Mouse (Mus musculus) adrenal gland, postnatal 36 days (tissue): ENCODE results near the gene Lgals2. TPM values are rescaled to one million over a fixed set of nuclear protein-coding genes. Genes with fewer than 3 reads are reported as not detected.
"Not testable (repeated sequence)": the region's sequence is repeated elsewhere in the genome, so short reads cannot be mapped to it uniquely, and the experiment has no call there.

Experiments used
- DNase-seq, 2 experiments: peaks; one replicate each; pipeline ENCODE4 v3.0.0; 2021; ENCODE audit warnings: mixed read lengths in 1 of 2
- total RNA-seq, 2 experiments: library from RNA; stranded (reverse); gene quantifications; 2 replicates each; pipeline ENCODE4 v1.2.3; 2021

Lgals2 gene
- total RNA-seq, 2 experiments from 2014 or later, result 0.53 to 0.56 TPM

- no peak for DNase-seq
These were observed 19.7 kb upstream of the Lgals2 start for GRCm38 (mm10) chr15:78874989-78875388.

- peak in 1 of 2 experiments; percentile 30 for DNase-seq
These were observed 18.6 kb upstream of the Lgals2 start for GRCm38 (mm10) chr15:78873803-78874435.

- DNase-seq, result no peak
These were observed 16.8 kb upstream of the Lgals2 start for GRCm38 (mm10) chr15:78872021-78872608.

GRCm38 (mm10) chr15:78869775-78870174, 14.4 kb upstream of the Lgals2 start:
- peak in 1 of 2 experiments; percentile 56 for DNase-seq

GRCm38 (mm10) chr15:78868826-78869233, 13.5 kb upstream of the Lgals2 start:
- DNase-seq, result no peak

- no peak for DNase-seq
These were observed 13.1 kb upstream of the Lgals2 start for GRCm38 (mm10) chr15:78868398-78868797.

GRCm38 (mm10) chr15:78863852-78864253, 8.5 kb upstream of the Lgals2 start:
- peak in 1 of 2 experiments; percentile 34 for DNase-seq

- no peak for DNase-seq
These were observed 7.8 kb upstream of the Lgals2 start for GRCm38 (mm10) chr15:78863154-78863553.

GRCm38 (mm10) chr15:78862280-78862679, 7.0 kb upstream of the Lgals2 start:
- DNase-seq, result no peak

- DNase-seq, result peak in 1 of 2 experiments; percentile 42
These were observed 4.4 kb upstream of the Lgals2 start for GRCm38 (mm10) chr15:78859714-78860113.

- DNase-seq, result no peak
These were observed 4.0 kb upstream of the Lgals2 start for GRCm38 (mm10) chr15:78859311-78859710.

GRCm38 (mm10) chr15:78857009-78857408, 1.7 kb upstream of the Lgals2 start:
- peak in 1 of 2 experiments; percentile 66 for DNase-seq

- DNase-seq, result peak; percentile 93 to 96
These were observed 3.7 kb downstream of the Lgals2 start for GRCm38 (mm10) chr15:78851505-78852153.

GRCm38 (mm10) chr15:78850944-78851343, 4.4 kb downstream of the Lgals2 start:
- DNase-seq, result peak in 1 of 2 experiments; percentile 28

GRCm38 (mm10) chr15:78850059-78850824, 5.1 kb downstream of the Lgals2 start:
- DNase-seq, result no peak

- DNase-seq, result no peak
These were observed 5.8 kb downstream of the Lgals2 start for GRCm38 (mm10) chr15:78849485-78849884.

- peak; percentile 87 for DNase-seq
These were observed 6.9 kb downstream of the Lgals2 start for GRCm38 (mm10) chr15:78848467-78848866.

- DNase-seq, result not testable (repeated sequence)
These were observed 8.5 kb downstream of the Lgals2 start for GRCm38 (mm10) chr15:78846805-78847204.

GRCm38 (mm10) chr15:78846352-78846751, 9.0 kb downstream of the Lgals2 start:
- DNase-seq, result no peak

GRCm38 (mm10) chr15:78845867-78846266, 9.5 kb downstream of the Lgals2 start:
- peak; percentile 54 to 72 for DNase-seq

- DNase-seq, result peak; percentile 54 to 70
These were observed 10.0 kb downstream of the Lgals2 start for GRCm38 (mm10) chr15:78845321-78845720.

GRCm38 (mm10) chr15:78844791-78845190, 10.5 kb downstream of the Lgals2 start:
- DNase-seq, result peak; percentile 88 to 93
